Mouse (Mus musculus): ENCODE data around the gene Oprm1. TPM values are rescaled to one million over a fixed set of nuclear protein-coding genes. Genes with fewer than 3 reads are reported as not detected.

Gene Oprm1
- polyA plus RNA-seq, 1 experiment from 2014 or later, result not detected

GRCm38 (mm10) chr10:7019781-7020386 lies 261.6 kb downstream of the Oprm1 start:
- Histone ChIP-seq H3K9ac (no peak overlapping the region), H3K36me3 (no peaks in the 10 kb centered on the region), H3K27me3 (no peaks in the 10 kb centered on the region), H3K27ac (no peak overlapping the region), H3K4me1 (no peaks in the 10 kb centered on the region), H3K4me2 (replicated peaks) (no peak overlapping the region), H3K4me3 (no peak overlapping the region), H3K9me3 (no peaks in the 10 kb centered on the region)
- no peak for ATAC-seq (ENCODE audit: insufficient number of reproducible peaks, insufficient read depth, low FRiP score, low TSS enrichment)
- 73% methylated on average over 7 of the region's 7 CpGs for WGBS

DNA sequence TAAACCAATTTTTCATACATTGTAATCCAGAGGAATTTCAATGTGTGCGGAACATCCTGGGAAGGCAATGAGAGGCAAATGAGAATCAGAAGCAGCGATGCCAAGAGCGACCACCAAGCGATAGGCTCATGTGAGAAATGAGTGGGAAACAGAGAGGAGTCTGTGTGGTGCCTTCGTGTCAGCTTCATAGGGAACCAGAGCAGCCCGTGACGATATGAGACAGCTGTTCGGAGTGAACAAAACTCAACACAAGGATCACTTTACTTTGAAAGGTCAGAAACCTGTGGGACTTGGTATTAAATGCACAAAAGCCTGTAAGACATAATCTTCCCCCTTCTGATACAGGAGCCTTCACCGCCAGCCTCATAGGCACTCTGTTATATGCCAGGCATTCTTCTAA lies 262.2 kb downstream of the Oprm1 start:
- H3K27me3 ChIP-seq, result no peaks in the 10 kb centered on the region
- H3K4me2 ChIP-seq (replicated peaks), result no peak overlapping the region
- WGBS, result 64% methylated on average over 9 of the region's 9 CpGs

DNA sequence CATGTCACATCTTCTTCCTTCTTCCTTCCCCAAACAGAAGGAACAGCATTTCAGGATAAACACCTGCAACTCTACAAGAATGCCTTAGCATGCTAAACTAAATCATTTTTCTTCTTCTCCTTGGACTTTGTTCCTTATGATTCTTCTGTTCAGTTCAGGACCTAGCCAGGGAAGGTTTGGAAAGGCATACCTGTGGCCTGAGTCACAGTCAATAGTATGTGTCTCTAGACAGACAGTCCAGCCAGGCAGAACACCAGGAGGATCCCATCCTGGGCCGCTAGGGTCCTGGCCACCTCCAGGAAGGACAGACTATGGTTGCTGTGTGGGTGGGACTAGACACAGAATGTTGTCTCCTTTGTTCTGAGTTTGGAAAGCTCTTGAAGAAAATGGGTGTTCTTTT lies 266.7 kb downstream of the Oprm1 start:
- Histone ChIP-seq H3K4me3 (no peak overlapping the region), H3K9me3 (no peaks in the 10 kb centered on the region), H3K36me3 (no peaks in the 10 kb centered on the region), H3K9ac (no peak overlapping the region), H3K27ac (no peak overlapping the region), H3K27me3 (no peaks in the 10 kb centered on the region), H3K4me2 (replicated peaks) (no peak overlapping the region), H3K4me1 (no peaks in the 10 kb centered on the region)
- no peak for ATAC-seq (ENCODE audit: insufficient number of reproducible peaks, insufficient read depth, low FRiP score, low TSS enrichment)
- 80% methylated on average over 1 of the region's 1 CpGs for WGBS

More for the DNA sequence above, 262.2 kb downstream of the Oprm1 start:
- Histone ChIP-seq H3K4me3 (no peak overlapping the region), H3K9me3 (no peaks in the 10 kb centered on the region), H3K9ac (no peak overlapping the region), H3K4me1 (no peaks in the 10 kb centered on the region), H3K36me3 (no peaks in the 10 kb centered on the region), H3K27ac (no peak overlapping the region)
- peak; percentile 56; the same call in 1 of the 2 replicates for ATAC-seq (ENCODE audit: insufficient number of reproducible peaks, insufficient read depth, low FRiP score, low TSS enrichment)

GRCm38 (mm10) chr10:7033459-7033858 lies 275.2 kb downstream of the Oprm1 start:
- no peak overlapping the region for H3K4me2 ChIP-seq (replicated peaks)
- no peak overlapping the region for H3K4me3 ChIP-seq
- no peaks in the 10 kb centered on the region for H3K36me3 ChIP-seq
- H3K9ac ChIP-seq, result no peak overlapping the region
- no peaks in the 10 kb centered on the region for H3K27me3 ChIP-seq
- H3K9me3 ChIP-seq, result no peaks in the 10 kb centered on the region
- no peak for ATAC-seq (ENCODE audit: insufficient number of reproducible peaks, insufficient read depth, low FRiP score, low TSS enrichment)
- no peak overlapping the region for H3K27ac ChIP-seq
- H3K4me1 ChIP-seq, result no peaks in the 10 kb centered on the region
- 89% methylated on average over 2 of the region's 2 CpGs for WGBS

- Histone ChIP-seq H3K4me1 (no peaks in the 10 kb centered on the region), H3K4me3 (no peak overlapping the region), H3K9ac (no peak overlapping the region), H3K27me3 (no peaks in the 10 kb centered on the region), H3K27ac (no peak overlapping the region), H3K36me3 (no peaks in the 10 kb centered on the region), H3K9me3 (no peaks in the 10 kb centered on the region), H3K4me2 (replicated peaks) (no peak overlapping the region)
- no peak for ATAC-seq (ENCODE audit: insufficient number of reproducible peaks, insufficient read depth, low FRiP score, low TSS enrichment)
- WGBS, result 71% methylated on average over 12 of the region's 12 CpGs
These were observed 277.2 kb downstream of the Oprm1 start for GRCm38 (mm10) chr10:7035547-7035946.

- ATAC-seq (ENCODE audit: insufficient number of reproducible peaks, insufficient read depth, low FRiP score, low TSS enrichment), result no peak
- H3K4me3 ChIP-seq, result no peak overlapping the region
- no peak overlapping the region for H3K9ac ChIP-seq
- H3K9me3 ChIP-seq, result no peaks in the 10 kb centered on the region
- H3K4me1 ChIP-seq, result no peaks in the 10 kb centered on the region
- H3K27ac ChIP-seq, result no peak overlapping the region
- 92% methylated on average over 5 of the region's 5 CpGs for WGBS
- no peaks in the 10 kb centered on the region for H3K36me3 ChIP-seq
- no peak overlapping the region for H3K4me2 ChIP-seq (replicated peaks)
- no peaks in the 10 kb centered on the region for H3K27me3 ChIP-seq
These were observed 278.9 kb downstream of the Oprm1 start for GRCm38 (mm10) chr10:7037194-7037593.

- Histone ChIP-seq H3K36me3 (no peaks in the 10 kb centered on the region), H3K4me2 (replicated peaks) (no peak overlapping the region), H3K4me1 (no peaks in the 10 kb centered on the region), H3K27ac (no peak overlapping the region), H3K9ac (no peak overlapping the region), H3K4me3 (no peak overlapping the region), H3K27me3 (no peaks in the 10 kb centered on the region), H3K9me3 (no peaks in the 10 kb centered on the region)
- no peak for ATAC-seq (ENCODE audit: insufficient number of reproducible peaks, insufficient read depth, low FRiP score, low TSS enrichment)
These were observed 282.7 kb downstream of the Oprm1 start for GRCm38 (mm10) chr10:7041032-7041431.

- H3K4me2 ChIP-seq (replicated peaks), result no peak overlapping the region
- WGBS, result 61% methylated on average over 5 of the region's 5 CpGs
- no peak overlapping the region for H3K9ac ChIP-seq
- H3K36me3 ChIP-seq, result no peaks in the 10 kb centered on the region
- no peaks in the 10 kb centered on the region for H3K4me1 ChIP-seq
- no peaks in the 10 kb centered on the region for H3K9me3 ChIP-seq
- H3K27me3 ChIP-seq, result no peaks in the 10 kb centered on the region
- no peak for ATAC-seq (ENCODE audit: insufficient number of reproducible peaks, insufficient read depth, low FRiP score, low TSS enrichment)
- no peak overlapping the region for H3K4me3 ChIP-seq
- no peak overlapping the region for H3K27ac ChIP-seq
These were observed 285.6 kb downstream of the Oprm1 start for GRCm38 (mm10) chr10:7043896-7044295.

DNA sequence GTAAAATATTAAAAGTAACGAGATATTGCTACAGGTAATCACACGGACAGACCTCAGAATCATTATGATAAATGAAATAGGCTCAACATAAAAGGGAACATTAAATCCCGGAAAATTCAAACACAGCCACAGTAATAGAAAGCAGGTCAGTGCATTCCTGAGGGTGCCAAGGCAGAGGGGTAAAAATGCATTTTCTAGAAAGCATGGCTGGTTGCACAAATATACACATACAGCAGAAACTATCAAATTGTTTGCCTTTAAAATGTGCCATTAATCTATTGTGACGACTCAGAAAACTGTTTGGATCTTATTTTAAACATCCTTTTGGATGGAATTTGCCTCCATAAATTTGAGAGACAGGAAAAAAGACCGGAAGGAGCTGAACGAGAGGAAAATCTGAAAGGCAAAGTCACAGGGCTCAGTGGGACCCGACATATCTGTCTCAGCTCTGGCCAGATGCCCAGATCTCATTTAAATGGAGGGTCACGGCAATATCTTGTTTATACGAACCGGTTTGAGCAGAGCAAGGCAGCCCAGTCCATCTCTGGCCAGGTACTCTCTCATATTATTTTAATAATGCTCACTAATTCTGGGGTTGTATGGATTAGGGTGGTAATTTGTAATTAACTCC lies 289.1 kb downstream of the Oprm1 start:
- Histone ChIP-seq H3K27ac (no peak overlapping the region), H3K9ac (no peak overlapping the region), H3K9me3 (no peaks in the 10 kb centered on the region), H3K4me1 (peaks cover 2% of the 10 kb centered on the region; the same call in 1 of the 2 replicates), H3K36me3 (no peaks in the 10 kb centered on the region), H3K27me3 (no peaks in the 10 kb centered on the region), H3K4me2 (replicated peaks) (no peak overlapping the region), H3K4me3 (no peak overlapping the region)
- WGBS, result 40% methylated on average over 10 of the region's 10 CpGs
- no peak for ATAC-seq (ENCODE audit: insufficient number of reproducible peaks, insufficient read depth, low FRiP score, low TSS enrichment)

GRCm38 (mm10) chr10:7047919-7048291 lies 289.6 kb downstream of the Oprm1 start:
- 75% methylated on average over 2 of the region's 2 CpGs for WGBS
- Histone ChIP-seq H3K27ac (no peak overlapping the region), H3K4me1 (peaks cover 7% of the 10 kb centered on the region; the same call in 1 of the 2 replicates), H3K9ac (no peak overlapping the region), H3K4me3 (no peak overlapping the region), H3K27me3 (no peaks in the 10 kb centered on the region), H3K36me3 (no peaks in the 10 kb centered on the region), H3K9me3 (no peaks in the 10 kb centered on the region), H3K4me2 (replicated peaks) (no peak overlapping the region)
- no peak for ATAC-seq (ENCODE audit: insufficient number of reproducible peaks, insufficient read depth, low FRiP score, low TSS enrichment)

- Histone ChIP-seq H3K4me1 (peaks cover 7% of the 10 kb centered on the region; the same call in 1 of the 2 replicates), H3K9ac (no peak overlapping the region), H3K27ac (no peak overlapping the region), H3K4me2 (replicated peaks) (no peak overlapping the region), H3K27me3 (no peaks in the 10 kb centered on the region), H3K4me3 (no peak overlapping the region), H3K9me3 (no peaks in the 10 kb centered on the region), H3K36me3 (no peaks in the 10 kb centered on the region)
- 83% methylated on average over 3 of the region's 3 CpGs for WGBS
- no peak for ATAC-seq (ENCODE audit: insufficient number of reproducible peaks, insufficient read depth, low FRiP score, low TSS enrichment)
These were observed 291.6 kb downstream of the Oprm1 start for GRCm38 (mm10) chr10:7049901-7050300.

DNA sequence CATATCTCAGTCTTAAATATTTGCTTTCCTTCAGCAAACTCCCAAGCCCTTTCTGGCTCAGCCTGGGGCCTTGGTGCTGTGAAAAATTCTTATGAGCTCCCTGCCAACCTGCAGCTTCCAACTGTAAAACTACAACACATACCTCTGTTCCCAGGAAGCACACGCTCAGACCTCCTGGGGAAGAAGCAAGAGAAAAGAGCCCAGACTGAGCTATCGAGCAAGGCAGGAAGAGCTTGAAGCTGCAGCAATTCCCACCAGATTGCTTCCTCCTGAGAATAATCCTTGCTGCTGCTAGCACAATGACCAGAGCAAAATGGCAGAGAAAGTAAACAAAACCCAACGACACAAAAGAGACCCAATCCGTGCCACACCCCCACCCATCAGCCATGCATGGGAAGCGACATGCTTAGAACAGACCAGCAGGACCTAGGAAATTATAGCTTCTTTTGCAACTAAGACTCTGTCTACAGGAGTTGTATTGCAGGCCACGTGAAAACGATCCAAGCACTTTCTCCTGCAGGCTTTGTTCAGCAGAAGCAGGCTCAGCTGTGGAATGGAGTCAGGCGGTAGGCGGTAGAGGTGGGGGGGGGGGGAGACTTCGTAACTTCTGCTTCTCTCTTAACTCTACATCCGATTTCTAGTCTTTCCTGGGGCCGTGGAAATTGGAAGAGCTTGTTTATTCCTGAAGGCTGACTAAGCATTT lies 294.2 kb downstream of the Oprm1 start, which contains the start of gene Ipcef1:
Gene Ipcef1 (minus strand): TSS at position 164 of the 703 bp plus-strand sequence.
- Histone ChIP-seq H3K4me1 (peaks cover 7% of the 10 kb centered on the region; the same call in 1 of the 2 replicates), H3K9ac (no peak within 1 kb of the TSS), H3K4me3 (no peak within 1 kb of the TSS), H3K27ac (no peak within 1 kb of the TSS), H3K9me3 (no peaks in the 10 kb centered on the region), H3K4me2 (replicated peaks) (0 out of 2 replicates have a peak within 1 kb of the TSS, but pooled peaks have one; percentile 13), H3K27me3 (no peaks in the 10 kb centered on the region), H3K36me3 (no peaks in the 10 kb centered on the region)
- no peak for ATAC-seq (ENCODE audit: insufficient number of reproducible peaks, insufficient read depth, low FRiP score, low TSS enrichment)
- WGBS, result 17% methylated on average over 12 of the region's 12 CpGs

Measured in embryonic facial prominence, embryonic 12.5 days (tissue).